Mouse (Mus musculus): ENCODE measurements at regions not wholly inside any gene's neighbourhood (a gene's known extent, or its start where the extent isn't known, plus 50 kb on each side); places are given as distances from the start of the nearest gene placed in this dataset.

DNA sequence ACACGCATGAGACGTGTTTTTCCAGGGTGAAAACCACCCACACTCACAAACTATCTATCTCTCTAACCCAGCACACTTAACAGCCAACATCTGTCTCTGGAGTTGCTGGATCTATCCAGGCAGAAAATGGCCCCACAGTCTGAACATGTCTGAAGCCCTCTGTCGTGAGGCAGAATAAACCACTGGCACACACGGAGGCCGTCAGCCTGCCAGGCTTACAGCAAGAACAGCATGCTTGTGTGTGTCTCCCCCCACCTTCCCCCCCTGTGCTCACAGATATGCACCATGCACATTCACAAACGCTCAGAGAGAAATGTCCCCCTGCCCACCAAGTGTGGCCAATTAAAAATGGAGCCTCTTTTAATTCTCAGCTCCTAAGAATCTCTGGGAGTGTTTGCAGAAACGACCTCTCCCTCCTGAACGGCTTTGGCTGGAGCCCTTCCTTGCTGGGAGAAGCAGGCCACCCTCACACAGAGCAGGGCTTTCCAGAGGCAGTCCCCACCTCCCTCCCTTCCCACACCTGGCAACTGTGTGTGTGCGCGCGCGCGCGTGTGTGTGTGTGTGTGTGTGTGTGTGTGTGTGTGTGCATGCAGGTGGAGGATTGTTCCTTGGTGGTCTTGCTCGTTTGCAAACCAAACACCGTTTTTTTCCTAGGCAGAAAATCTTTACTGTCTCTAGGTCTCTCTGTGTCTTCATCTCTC, 88.7 kb downstream of the Edn3 start:
- DNase-seq: no peak

DNA sequence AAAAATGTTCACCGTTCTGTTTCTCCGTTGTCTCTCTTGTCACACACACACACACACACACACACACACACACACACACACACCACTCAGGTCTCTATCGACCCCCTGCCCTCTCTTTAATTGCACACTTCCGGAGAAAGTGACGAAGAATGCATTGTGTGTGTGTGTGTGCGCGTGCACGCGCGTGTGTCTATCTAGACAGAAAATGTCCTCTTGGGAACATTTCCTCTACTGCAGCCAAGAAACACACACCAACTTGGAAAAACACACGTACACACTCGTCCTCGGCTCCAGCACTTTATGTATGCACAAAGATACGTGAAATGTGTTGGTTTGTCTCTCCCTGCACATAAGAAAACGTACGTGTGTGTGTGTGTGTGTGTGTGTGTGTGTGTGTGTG, 90.4 kb downstream of the Edn3 start:
- no peak for DNase-seq

DNA sequence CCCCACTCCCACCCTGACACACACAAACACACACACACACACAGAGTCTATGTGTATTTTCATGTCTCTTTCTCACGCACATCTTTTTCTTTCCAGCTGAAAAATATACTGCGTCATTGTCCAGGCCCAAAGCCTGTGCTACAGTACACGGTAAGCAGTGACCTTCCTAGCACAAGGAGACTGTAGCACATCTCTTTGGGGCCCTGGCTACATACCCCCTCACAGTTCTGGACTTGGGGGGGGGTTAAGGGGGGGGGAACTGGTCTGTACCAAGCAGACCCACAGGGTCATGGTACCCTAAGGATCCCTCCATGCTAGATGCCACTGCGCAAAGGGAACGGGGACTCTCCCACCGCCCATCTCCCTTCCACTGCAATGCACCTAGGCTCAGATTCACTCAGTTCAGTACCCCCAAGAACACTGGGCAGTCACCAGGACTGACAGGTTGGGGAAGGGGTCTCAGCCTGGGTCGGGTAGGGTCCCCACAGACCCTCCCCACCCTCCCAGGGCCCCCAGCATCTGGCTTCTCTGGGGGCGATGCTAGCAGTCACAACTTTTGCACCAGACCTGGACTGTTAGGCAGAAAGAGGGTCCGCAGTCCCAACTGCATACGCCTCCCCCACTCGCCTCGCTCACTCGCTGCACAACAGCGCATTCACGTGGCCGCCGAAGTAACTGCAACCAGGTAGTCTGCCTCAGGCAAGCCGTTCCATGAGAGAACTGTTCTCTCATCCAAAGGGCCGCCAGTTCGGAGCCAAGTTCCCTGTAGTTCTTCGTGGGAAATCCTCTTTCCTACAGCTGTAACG, 91.3 kb downstream of the Edn3 start:
- DNase-seq: peak; percentile 38

DNA sequence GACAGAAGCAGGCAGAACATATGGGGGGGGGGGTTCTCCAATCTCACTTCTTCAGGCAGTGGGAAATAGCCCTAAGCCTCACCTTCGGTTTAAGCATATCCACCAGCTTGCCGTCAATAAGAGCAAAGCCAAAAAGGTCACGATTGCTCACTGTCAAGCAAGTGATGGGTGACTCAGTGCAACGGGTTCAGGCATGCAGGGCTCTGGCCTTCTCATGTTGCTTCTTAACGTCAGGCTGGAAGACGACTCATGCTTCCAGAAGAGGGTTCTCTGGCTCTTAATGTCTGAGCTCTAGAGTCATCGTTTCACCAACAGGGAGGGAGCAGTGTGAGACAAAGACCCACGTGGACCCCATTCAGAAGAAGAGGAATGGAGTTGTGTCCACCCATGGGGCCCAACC, 93.4 kb downstream of the Edn3 start:
- no peak for DNase-seq

DNA sequence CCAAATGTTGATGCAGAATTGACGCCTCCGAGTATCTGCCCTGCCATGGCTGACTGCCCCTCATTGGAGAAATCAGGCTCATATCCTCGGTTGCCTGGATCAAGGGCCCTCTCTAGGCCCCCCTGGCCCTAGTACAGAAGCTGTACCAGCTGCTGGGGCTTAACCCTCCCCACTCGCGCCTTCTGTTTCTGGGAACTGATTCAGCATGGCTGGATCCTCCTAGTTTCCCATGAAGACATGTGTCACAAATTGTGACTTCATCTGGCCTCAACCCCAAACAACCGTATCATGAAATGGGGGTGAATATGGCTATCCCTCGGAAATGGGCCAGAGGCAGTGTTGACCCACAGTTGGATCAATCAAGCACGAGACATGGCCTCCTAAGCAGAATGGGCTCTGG, 95.1 kb downstream of the Edn3 start:
- no peak for DNase-seq

DNA sequence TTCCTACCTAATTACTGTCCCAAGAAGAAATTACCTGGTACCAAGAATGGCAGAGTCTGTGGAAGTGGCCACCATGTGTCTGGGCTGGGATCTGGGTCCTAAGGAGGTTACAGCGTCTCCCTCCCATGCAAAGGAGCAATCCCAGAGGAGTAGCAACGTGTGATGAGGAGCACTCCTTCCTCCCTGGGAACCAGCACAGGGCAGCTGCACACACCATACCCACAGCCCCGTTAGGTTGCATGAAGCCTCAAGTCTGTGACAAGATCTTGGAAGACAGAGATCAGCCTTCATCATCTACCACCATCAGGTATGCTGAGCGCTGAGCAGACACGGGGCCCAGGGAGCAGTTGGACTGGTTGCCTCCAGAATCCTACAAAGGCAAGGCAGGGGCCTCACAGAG, 95.7 kb downstream of the Edn3 start:
- no peak for DNase-seq

DNA sequence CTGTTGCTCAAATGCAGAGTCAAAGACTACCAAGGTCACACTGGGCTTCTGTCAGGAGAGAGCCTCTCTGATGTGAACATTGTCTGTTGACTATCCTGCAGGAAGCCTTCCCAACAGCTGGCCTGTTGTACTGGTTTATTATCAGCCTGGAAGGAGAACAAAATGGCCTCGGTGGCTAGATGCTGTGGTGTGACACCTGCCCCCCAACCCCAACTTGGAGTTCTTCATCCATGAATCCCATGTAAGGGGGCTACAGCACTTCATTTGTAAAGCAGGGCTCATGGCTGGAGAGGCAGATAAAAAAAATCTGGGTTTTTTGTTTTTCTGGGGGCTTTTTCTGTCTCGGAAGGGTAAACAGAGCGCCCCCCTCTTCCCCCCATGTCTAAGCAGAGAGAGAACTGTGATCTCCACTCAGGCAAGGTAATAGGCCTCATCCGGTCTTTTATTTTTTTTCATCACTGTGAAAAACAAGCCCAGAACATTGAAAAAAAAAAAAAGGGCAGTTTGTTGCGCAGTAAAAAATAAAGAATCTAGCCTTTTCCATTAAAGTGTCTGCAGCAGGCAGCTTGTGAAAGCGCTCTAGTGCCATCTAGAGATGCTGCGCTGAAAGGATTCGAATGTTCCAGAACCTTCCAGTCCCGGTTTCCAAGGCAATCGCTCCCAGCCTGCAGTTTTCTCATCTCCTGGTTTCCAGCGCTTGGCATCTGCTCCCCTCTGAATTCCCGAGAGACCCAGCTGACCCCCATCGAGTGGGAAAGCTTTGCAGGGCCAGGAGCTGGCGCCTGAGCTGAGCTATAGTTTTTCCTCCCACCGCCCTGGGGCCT, 97.8 kb downstream of the Edn3 start:
- DNase-seq: peak; percentile 83

DNA sequence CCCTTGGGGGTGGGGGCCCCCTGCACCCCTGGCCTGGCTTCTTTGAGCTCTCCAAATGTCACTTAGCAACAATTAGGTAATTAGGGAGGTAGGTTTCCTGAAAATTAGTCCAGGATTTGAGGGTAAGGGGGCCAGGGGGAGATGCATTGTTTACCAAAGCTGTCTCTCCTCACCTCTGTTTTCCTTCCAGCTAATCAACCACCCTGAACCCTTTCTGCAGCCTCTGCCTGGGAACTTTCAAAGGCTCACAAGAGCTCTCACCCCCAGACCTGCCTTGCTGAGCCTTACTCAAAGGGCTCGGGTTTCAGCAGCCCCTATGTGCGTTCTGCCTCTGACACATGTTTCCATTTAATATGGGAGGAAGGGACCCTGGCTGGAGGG, 98.4 kb downstream of the Edn3 start:
- DNase-seq: no peak

DNA sequence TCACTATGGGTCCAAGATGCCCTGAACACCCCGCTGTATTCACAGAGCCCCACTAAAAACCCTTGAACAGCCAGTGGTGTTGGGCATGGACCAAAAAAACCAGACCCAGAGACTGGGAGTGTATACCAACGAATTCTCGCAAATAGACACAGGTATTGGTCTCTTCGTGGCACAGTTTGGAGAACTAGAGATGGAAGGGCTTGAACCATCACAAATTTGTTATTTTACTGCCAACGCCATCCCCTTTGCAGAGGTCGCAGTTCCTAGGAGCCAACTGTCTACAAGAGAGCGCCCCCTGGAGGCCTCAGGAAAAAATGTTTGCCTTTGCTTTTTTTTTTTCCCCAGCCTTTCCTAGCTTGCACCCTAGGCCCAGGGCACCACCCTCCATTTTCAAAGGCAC, 99.1 kb downstream of the Edn3 start:
- no peak for DNase-seq

DNA sequence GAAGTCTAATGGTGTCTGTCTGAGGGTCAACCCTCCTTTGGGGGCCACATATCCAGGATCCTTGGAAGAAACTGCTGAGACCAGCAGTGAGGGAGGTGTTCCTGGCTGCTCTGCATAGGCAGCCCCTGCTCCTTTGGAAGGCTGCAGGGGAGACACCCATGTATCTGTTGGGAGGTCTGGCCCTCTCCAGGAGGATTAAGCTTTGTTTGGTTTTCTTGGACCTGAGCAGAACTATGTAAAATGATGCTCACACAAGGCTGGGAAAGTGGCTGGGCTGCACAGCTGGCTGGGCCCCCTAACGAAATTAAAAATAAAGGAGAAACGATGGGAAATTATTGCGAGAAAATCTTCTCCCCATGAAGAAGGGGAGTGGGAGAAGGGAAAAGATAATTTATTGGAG, 104.2 kb downstream of the Edn3 start:
- DNase-seq: no peak

DNA sequence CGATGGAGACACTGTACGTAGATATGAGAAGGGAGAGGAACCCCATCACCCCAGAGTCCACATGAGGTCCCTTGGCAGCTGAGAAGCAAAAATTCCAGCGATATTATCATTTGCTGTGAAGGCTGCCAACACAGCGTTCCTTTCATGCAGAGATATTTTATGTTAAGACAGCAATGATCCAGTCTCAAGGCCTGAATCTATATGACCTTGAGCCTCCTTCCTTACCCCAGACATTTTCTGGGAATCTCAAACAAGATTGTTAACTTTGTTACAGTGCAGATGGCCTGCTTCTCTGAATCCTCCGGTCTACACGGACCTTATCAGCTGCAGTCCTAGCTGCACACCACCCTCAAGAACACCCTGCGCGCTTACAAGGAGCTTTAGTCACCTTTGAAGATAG, 106.1 kb downstream of the Edn3 start:
- no peak for DNase-seq

DNA sequence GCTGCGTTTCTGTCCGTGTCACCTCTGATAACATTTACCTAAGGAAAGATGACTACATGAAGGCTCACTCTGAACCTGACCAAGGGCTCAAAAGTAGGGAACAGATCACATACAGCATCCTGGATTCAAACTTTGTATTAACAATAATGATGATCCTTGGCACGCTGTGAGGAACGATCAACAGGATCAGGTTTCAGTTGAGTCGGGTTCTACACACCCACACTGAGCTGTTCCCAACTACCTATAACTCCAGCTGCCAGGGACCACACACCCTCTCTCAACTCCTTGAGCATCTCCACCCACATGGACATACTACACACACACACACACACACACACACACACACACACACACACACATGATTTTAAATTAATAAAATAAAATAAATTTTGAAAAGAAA, 107.0 kb downstream of the Edn3 start:
- DNase-seq: no peak

DNA sequence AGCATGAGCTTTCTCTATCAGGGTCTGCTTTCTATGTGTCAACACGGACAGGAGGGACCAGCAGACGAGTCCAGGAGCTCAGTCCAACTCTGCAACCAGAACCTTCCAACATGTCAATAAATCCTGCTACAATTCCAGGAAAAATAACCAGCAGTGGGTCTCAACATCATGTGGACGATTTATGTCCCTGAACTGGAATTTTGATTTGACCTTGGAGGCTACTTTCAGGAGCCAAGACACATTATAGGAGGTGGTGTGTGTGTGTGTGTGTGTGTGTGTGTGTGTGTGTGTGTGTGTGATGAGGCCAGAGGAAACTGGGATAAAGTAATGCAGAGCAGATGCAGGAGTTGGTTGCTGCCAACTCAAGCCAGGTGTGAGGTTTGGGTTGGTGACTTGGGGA, 107.8 kb downstream of the Edn3 start:
- DNase-seq: no peak

DNA sequence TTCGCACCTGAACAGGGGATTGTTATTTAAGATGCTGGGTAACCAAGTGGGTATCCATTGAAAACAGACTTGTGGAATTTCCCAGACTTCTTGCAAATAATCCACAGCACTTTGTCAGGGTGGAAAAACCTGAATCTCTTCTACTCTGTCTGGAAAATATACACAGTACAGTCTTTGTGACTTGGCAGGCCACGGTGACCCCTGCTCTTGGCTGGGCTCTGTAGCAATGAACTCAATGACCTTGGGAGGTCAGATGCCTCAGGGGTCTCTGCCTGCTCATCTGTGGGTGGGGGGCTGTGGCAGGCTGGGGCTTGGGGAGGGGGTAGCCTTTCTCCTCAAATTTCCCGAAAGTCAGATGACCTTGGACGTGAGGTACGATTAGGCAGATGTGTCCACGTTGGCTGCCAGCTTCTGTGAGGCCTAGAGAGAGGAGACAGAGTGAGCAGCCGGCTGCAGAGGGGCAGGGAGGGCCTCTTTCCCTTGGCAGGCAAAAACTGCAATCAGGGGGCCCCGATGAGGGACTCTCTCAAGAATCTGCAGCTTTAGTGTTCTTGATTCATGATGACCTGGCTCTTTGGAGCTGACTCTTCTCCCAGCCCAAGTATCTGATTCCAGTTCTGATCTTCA, 108.4 kb downstream of the Edn3 start:
- DNase-seq: no peak

DNA sequence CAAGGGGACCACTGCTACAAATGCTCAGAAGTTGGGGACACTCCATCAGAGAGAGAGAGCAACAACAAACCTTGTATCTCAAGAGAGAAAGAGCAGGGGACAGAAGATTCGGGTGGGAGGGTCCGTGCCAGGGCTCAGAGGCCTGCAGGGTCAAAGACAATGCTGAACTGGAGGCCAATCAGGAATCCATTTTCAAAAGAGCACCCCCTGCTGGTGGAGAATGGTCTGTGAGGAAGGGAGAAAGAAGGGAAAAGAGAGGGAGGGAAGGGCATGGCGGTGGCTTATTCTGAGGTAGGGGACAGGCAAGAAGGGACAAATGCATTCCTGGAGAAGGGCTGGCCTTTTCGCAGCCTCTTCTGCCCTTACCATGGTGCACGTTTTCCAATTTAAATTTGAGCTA, 109.9 kb downstream of the Edn3 start:
- no peak for DNase-seq

DNA sequence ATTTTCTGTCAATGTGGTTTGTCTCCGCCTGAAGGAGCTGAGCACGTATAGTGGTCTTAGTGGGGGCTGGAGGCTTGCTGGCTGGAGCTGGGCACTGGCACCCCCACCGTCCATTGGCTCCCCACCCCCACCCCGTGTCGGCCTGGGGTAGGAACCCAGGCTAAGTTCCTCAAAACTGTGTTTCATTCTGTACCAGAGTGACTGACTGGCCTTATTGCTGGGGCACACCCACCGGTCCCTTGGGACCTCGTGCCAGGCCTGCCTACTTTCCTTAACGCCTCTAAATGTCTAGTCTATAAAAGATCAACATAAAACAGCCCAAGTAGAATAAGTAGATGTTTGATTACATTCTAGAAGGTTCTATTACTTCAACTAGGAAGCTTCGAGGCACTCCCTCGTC, 110.8 kb downstream of the Edn3 start:
- no peak for DNase-seq

DNA sequence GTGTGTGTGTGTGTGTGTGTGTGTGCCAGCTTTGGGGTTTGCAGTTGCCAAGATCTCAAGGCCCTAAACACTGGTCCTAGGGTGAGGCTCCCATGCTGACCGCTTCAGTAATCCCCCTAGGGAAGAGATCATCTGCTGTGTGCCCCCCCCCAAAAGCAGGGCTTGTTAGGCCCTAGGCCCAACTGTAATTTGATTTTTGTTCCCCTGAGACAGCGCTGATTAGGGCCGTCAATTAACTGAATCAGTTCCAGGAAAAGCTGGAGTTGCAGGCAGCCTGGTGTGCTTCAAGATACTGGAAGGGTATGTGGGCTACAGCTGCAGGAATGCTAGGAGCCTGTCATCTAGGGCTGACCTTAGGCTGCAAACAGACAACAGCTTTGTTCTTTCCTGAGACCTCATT, 111.4 kb downstream of the Edn3 start:
- DNase-seq: no peak

DNA sequence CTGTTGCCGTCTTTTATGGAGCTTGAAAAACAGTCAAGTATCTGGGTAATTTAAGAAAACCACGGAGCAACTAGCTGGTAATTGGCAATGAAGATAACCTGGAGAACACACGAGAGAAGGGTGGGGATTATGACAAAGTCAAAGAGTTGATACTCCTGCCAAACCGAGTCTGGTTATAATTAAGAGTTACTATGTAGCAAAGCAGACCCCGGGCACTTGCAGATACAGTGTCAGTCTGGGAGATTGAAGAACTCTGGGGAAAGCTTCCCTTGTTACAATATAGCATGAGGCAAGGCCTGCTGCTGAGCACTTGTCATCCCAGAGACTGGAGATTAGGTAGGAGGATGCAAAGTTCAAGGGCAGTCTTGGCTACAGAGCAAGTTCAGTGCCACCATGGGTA, 116.5 kb downstream of the Edn3 start:
- DNase-seq: no peak

DNA sequence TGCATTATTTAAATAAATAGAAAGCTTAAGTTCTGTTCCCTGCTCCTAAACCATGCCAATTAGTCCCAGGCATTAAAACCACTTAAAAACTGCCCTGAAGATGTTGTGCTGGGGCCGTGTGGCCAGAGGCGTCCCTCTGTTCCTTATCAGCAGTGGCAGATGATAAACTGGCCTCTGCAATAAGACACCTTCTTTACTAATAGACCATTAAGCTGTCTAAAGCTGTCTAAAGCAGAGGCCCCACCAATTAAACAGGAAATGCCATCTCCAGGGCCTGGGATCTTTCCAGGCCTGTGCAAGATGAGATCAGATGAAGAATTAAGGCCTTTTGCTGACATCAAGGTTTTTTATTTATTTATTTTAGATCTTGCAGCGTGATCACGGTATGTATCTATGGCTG, 118.6 kb downstream of the Edn3 start:
- DNase-seq: no peak

DNA sequence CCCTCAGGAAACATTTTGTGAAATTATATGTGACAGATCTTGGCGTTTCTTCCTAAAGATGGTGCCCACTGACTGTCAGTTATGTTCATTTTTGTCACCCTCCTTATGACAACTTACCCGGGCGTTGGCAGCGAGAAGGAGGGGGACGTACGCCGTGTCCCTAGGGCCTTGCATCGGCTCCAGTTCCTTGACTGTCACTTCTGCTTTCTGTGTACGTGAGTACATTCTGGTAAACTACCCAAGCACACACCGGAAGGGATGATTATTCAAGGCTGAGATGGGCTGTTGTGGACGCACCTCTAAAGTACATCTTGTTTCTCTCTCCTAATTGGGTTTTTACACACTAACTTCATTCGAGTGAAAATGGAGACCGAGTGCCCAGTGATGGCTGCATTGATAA, 120.2 kb downstream of the Edn3 start:
- DNase-seq: no peak

DNA sequence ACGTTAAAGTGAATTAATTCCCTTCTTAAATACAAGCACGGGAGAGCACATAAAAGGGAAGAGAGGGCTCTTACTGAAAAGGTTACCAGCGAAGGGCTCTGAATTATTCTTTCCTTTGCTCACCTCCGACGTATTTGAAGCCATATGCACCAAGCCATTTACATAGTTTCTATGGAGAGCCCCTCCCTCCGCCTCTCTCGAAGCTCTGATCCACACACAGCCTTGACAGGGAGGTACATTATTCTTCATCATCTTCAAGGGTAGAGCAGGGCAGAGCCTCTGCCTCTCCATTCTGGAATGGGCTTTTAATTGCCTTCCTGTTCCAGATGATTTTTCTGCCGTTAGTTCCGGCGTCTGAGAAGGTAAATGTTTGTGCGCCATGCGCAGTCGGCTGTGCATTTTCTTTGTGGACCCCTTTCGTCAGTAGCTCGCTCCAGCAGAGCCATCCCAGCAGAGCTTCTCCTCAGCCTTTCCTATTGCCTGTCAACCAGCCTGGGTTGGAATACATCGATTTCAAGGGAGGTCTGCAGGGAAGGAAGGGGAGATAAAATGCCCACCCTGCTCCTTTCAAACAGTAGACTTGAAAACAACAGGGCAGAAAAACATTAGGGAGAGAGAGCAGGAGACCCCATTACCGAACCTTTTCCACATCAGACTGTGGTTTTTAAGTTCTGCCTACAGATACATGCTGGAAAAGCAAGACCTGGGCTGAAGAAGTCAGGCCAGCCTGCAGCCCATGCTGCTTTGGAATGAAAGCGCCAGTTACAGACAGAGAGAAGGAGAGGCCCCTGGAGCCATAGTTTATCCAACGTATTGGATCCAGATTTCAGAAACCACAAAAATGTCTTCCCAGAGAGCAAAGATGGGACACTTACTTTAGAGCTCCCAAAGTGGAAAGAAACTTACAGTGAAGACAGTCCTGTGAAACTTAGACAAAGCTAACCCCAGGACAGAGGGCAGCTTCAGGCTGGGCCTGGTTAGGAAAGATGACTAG, 124.1 kb downstream of the Edn3 start:
- DNase-seq: no peak

DNA sequence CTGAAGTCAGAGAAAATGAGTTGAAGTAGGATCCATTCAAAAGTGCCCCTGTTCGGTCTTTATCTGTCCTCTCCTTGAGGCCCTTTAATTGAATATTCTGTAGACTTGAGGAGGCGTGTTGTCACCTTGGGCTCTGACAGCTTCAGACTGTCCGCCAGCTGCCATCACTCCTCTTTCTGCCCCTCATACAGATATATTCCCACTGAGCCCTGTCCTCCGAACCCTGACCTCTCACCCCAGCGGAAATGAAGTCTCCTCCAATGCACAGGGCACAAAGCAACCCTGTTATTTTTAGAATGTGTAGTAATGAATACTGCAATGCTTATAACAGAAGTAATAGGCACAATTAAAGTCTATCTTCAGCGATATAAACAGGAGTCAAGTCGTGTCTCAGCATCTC, 117.4 kb upstream of the Gm14444 start:
- DNase-seq: no peak
